Mouse (Mus musculus) embryonic facial prominence, embryonic 14.5 days (tissue): ENCODE measurements around the gene Insl5. TPM values are rescaled to one million over a fixed set of nuclear protein-coding genes. Genes with fewer than 3 reads are reported as not detected.

ENCODE experiments used
- ATAC-seq: fragments of 200-750 bp; cut with Nextera tagmentation; 2 replicates; pipeline ENCODE4 v1.8.0; 2017; ENCODE audit warnings: low read depth, moderate number of reproducible peaks, moderate TSS enrichment
- DNase-seq: peaks from one replicate; pipeline ENCODE4 v3.0.0-alpha.2; 2015; ENCODE audit warnings: low spot score
- H3K27ac ChIP-seq: fragments of 300-500 bp; sonication (generic); replicated peaks from 2 replicates; pipeline ENCODE4 v1.5.1; 2014; ENCODE audit warnings: low read depth, mild to moderate bottlenecking, low read length, moderate library complexity
- H3K27me3 ChIP-seq: fragments of 300-500 bp; sonication (generic); replicated peaks from 2 replicates; pipeline ENCODE4 v1.6.1; 2014; ENCODE audit warnings: low read length; ENCODE audit not compliant: control insufficient read depth, insufficient read depth
- H3K36me3 ChIP-seq: fragments of 300-500 bp; sonication (generic); 2 replicates; pipeline ENCODE4 v1.6.1; 2014; ENCODE audit warnings: low read length, mixed read lengths; ENCODE audit not compliant: control insufficient read depth, insufficient read depth
- H3K4me1 ChIP-seq: fragments of 300-500 bp; sonication (generic); 2 replicates; pipeline ENCODE4 v1.6.1; 2014; ENCODE audit warnings: antibody characterized with exemption, low read length; ENCODE audit not compliant: control insufficient read depth, insufficient read depth
- H3K4me2 ChIP-seq: fragments of 300-500 bp; sonication (generic); 2 replicates; pipeline ENCODE4 v1.6.1; 2014; ENCODE audit warnings: low read depth, mild to moderate bottlenecking, low read length, moderate library complexity, mixed read lengths
- H3K4me3 ChIP-seq: fragments of 300-500 bp; sonication (generic); 2 replicates; pipeline ENCODE4 v1.5.1; 2014; ENCODE audit warnings: low read depth, mild to moderate bottlenecking, low read length
- H3K9ac ChIP-seq: fragments of 300-500 bp; sonication (generic); 2 replicates; pipeline ENCODE4 v1.6.1; 2014; ENCODE audit warnings: low read depth, mild to moderate bottlenecking, low read length, moderate library complexity, mixed read lengths
- H3K9me3 ChIP-seq: fragments of 300-500 bp; sonication (generic); 2 replicates; pipeline ENCODE4 v1.6.1; 2016; ENCODE audit warnings: low read length; ENCODE audit not compliant: control insufficient read depth
- WGBS: fragments of 180-500 bp; shearing (Covaris S2); extraction: QIAGEN DNeasy Blood & Tissue Kit; methylation state at CpG from one replicate; pipeline ENCODE4 v1.1.7; 2014; 5-methylcytosine and 5-hydroxymethylcytosine counted together
- polyA plus RNA-seq: library from polyadenylated mRNA; unstranded; fragments of >200 nt; fragmentation: Nextera tagmentation; extraction: Ambion mirVana; gene quantifications from 2 replicates; pipeline ENCODE4 v1.2.1, GENCODE M21; 2014

Insl5 gene
- polyA plus RNA-seq, 1 experiment from 2014 or later = not detected

- 31% methylated on average over 15 of the region's 15 CpGs for WGBS
- H3K27me3 ChIP-seq = no peaks in the 10 kb centered on the region
- peaks cover 24% of the 10 kb centered on the region for H3K4me1 ChIP-seq
- H3K36me3 ChIP-seq = no peaks in the 10 kb centered on the region
- H3K9ac ChIP-seq = no peak overlapping the region
- peak overlapping the region; percentile 16; the same call in 1 of the 2 replicates for H3K4me2 ChIP-seq
- peak overlapping the region; percentile 77 for H3K27ac ChIP-seq
- H3K9me3 ChIP-seq = no peaks in the 10 kb centered on the region
- ATAC-seq (no peak; the same call in 1 of the 2 replicates), DNase-seq (peak; percentile 73)
- no peak overlapping the region for H3K4me3 ChIP-seq
These were observed 21.3 kb downstream of the Insl5 start for GRCm38 (mm10) chr4:103005190-103005945.

GRCm38 (mm10) chr4:103004681-103005080 is 22.0 kb downstream of the Insl5 start:
- ATAC-seq = no peak
- no peak overlapping the region for H3K27ac ChIP-seq

GRCm38 (mm10) chr4:102991685-102992084 is 35.0 kb downstream of the Insl5 start:
- Histone ChIP-seq H3K4me1 (0 out of 2 replicates have a peak, but pooled peaks cover 2% of the 10 kb centered on the region), H3K27me3 (no peaks in the 10 kb centered on the region), H3K36me3 (no peaks in the 10 kb centered on the region), H3K4me3 (no peak overlapping the region), H3K27ac (no peak overlapping the region), H3K9me3 (no peaks in the 10 kb centered on the region), H3K9ac (no peak overlapping the region), H3K4me2 (no peak overlapping the region)
- ATAC-seq (peak; percentile 72; the same call in 1 of the 2 replicates), DNase-seq (peak; percentile 32)
- WGBS = 43% methylated on average over 3 of the region's 3 CpGs

More at GRCm38 (mm10) chr4:103004681-103005080, 22.0 kb downstream of the Insl5 start:
- no peaks in the 10 kb centered on the region for H3K27me3 ChIP-seq
- DNase-seq = no peak
- peaks cover 24% of the 10 kb centered on the region for H3K4me1 ChIP-seq
- H3K36me3 ChIP-seq = no peaks in the 10 kb centered on the region
- no peak overlapping the region for H3K9ac ChIP-seq
- no peaks in the 10 kb centered on the region for H3K9me3 ChIP-seq
- WGBS = 68% methylated on average over 4 of the region's 4 CpGs
- H3K4me3 ChIP-seq = no peak overlapping the region
- H3K4me2 ChIP-seq = no peak overlapping the region

- no peaks in the 10 kb centered on the region for H3K9me3 ChIP-seq
- H3K27ac ChIP-seq = no peak overlapping the region
- H3K36me3 ChIP-seq = no peaks in the 10 kb centered on the region
- H3K4me2 ChIP-seq = no peak overlapping the region
- H3K27me3 ChIP-seq = no peaks in the 10 kb centered on the region
- H3K9ac ChIP-seq = no peak overlapping the region
- 61% methylated on average over 11 of the region's 11 CpGs for WGBS
- no peak for DNase-seq
- no peak overlapping the region for H3K4me3 ChIP-seq
- H3K4me1 ChIP-seq = 0 out of 2 replicates have a peak, but pooled peaks cover 2% of the 10 kb centered on the region
- ATAC-seq = peak; percentile 13; the same call in 1 of the 2 replicates
These were observed 35.9 kb downstream of the Insl5 start for GRCm38 (mm10) chr4:102990595-102991340.

- ATAC-seq (no peak), DNase-seq (no peak)
- WGBS = 69% methylated on average over 4 of the region's 4 CpGs
- Histone ChIP-seq H3K9me3 (no peaks in the 10 kb centered on the region), H3K27me3 (no peaks in the 10 kb centered on the region), H3K9ac (no peak overlapping the region), H3K4me2 (no peak overlapping the region), H3K36me3 (no peaks in the 10 kb centered on the region), H3K27ac (no peak overlapping the region), H3K4me1 (0 out of 2 replicates have a peak, but pooled peaks cover 2% of the 10 kb centered on the region), H3K4me3 (no peak overlapping the region)
These were observed 36.6 kb downstream of the Insl5 start for GRCm38 (mm10) chr4:102990016-102990415.

GRCm38 (mm10) chr4:102989391-102989790 is 37.3 kb downstream of the Insl5 start:
- no peaks in the 10 kb centered on the region for H3K27me3 ChIP-seq
- 0 out of 2 replicates have a peak, but pooled peaks cover 2% of the 10 kb centered on the region for H3K4me1 ChIP-seq
- ATAC-seq (no peak), DNase-seq (no peak)
- H3K36me3 ChIP-seq = no peaks in the 10 kb centered on the region
- no peak overlapping the region for H3K9ac ChIP-seq
- no peak overlapping the region for H3K4me3 ChIP-seq
- no peaks in the 10 kb centered on the region for H3K9me3 ChIP-seq
- WGBS = 56% methylated on average over 5 of the region's 5 CpGs
- no peak overlapping the region for H3K27ac ChIP-seq
- H3K4me2 ChIP-seq = no peak overlapping the region

- WGBS = 73% methylated on average over 6 of the region's 6 CpGs
- Histone ChIP-seq H3K4me2 (no peak overlapping the region), H3K4me1 (0 out of 2 replicates have a peak, but pooled peaks cover 2% of the 10 kb centered on the region), H3K36me3 (no peaks in the 10 kb centered on the region), H3K9ac (no peak overlapping the region), H3K4me3 (no peak overlapping the region), H3K27me3 (no peaks in the 10 kb centered on the region), H3K27ac (no peak overlapping the region), H3K9me3 (no peaks in the 10 kb centered on the region)
- DNase-seq = no peak
- no peak for ATAC-seq
These were observed 38.1 kb downstream of the Insl5 start for GRCm38 (mm10) chr4:102988526-102988925.

GRCm38 (mm10) chr4:102987756-102988155 is 38.9 kb downstream of the Insl5 start:
- ATAC-seq (no peak), DNase-seq (no peak)
- H3K4me3 ChIP-seq = no peak overlapping the region
- no peaks in the 10 kb centered on the region for H3K9me3 ChIP-seq
- H3K27ac ChIP-seq = no peak overlapping the region
- no peak overlapping the region for H3K4me2 ChIP-seq
- 59% methylated on average over 2 of the region's 2 CpGs for WGBS
- no peak overlapping the region for H3K9ac ChIP-seq
- H3K27me3 ChIP-seq = no peaks in the 10 kb centered on the region
- H3K36me3 ChIP-seq = no peaks in the 10 kb centered on the region
- H3K4me1 ChIP-seq = 0 out of 2 replicates have a peak, but pooled peaks cover 2% of the 10 kb centered on the region
